Mouse (Mus musculus): Measurements from ENCODE around the gene Adamts1.

GRCm38 (mm10) chr16:85756101-85756819 is 46.7 kb downstream of the Adamts1 start:
- TF ChIP-seq POLR2A (IDR thresholded peaks at IDR 0.05; ENCODE audit: insufficient read depth, low read depth, low read length) (no peak), CTCF (IDR thresholded peaks at IDR 0.05) (no peak), EP300 (IDR thresholded peaks at IDR 0.05; ENCODE audit: insufficient read depth, low read depth, low read length) (peak; percentile 64)
